Mouse (Mus musculus) liver, embryonic 13.5 days (tissue): Measurements from ENCODE around the gene Ankrd33. TPM values are rescaled to one million over a fixed set of nuclear protein-coding genes. Genes with fewer than 3 reads are reported as not detected.

Experiments
- ATAC-seq: fragments of 200-750 bp; cut with Nextera tagmentation; 2 replicates; pipeline ENCODE4 v1.8.0; 2017; ENCODE audit warnings: low read depth, mild to moderate bottlenecking, moderate number of reproducible peaks, moderate library complexity
- DNase-seq: peaks from one replicate; pipeline ENCODE4 v3.0.0; 2022
- H3K27ac ChIP-seq: fragments of 300-500 bp; sonication (generic); 2 replicates; pipeline ENCODE4 v1.5.1; 2015; ENCODE audit warnings: moderate library complexity, mild to moderate bottlenecking, inconsistent platforms
- H3K27me3 ChIP-seq: fragments of 300-500 bp; sonication (generic); 2 replicates; pipeline ENCODE4 v1.6.1; 2015; ENCODE audit warnings: mild to moderate bottlenecking, inconsistent platforms
- H3K36me3 ChIP-seq: fragments of 300-500 bp; sonication (generic); 2 replicates; pipeline ENCODE4 v1.6.1; 2015; ENCODE audit warnings: mild to moderate bottlenecking, inconsistent platforms
- H3K4me1 ChIP-seq: fragments of 300-500 bp; sonication (generic); replicated peaks from 2 replicates; pipeline ENCODE4 v1.6.1; 2015; ENCODE audit warnings: inconsistent platforms
- H3K4me2 ChIP-seq: fragments of 300-500 bp; sonication (generic); 2 replicates; pipeline ENCODE4 v1.6.1; 2015; ENCODE audit warnings: inconsistent platforms, mild to moderate bottlenecking, moderate library complexity
- H3K4me3 ChIP-seq: fragments of 300-500 bp; sonication (generic); replicated peaks from 2 replicates; pipeline ENCODE4 v1.5.1; 2015; ENCODE audit warnings: mild to moderate bottlenecking, inconsistent platforms
- H3K9ac ChIP-seq: fragments of 300-500 bp; sonication (generic); 2 replicates; pipeline ENCODE4 v1.6.1; 2015; ENCODE audit warnings: mild to moderate bottlenecking, inconsistent platforms
- H3K9me3 ChIP-seq: fragments of 300-500 bp; sonication (generic); replicated peaks from 2 replicates; pipeline ENCODE4 v1.6.1; 2016; ENCODE audit warnings: inconsistent platforms
- WGBS: fragments of 180-500 bp; shearing (Covaris S2); methylation state at CpG from one replicate; pipeline ENCODE4 v1.1.7; 2015; ENCODE audit not compliant: insufficient replicate concordance; 5-methylcytosine and 5-hydroxymethylcytosine counted together
- polyA plus RNA-seq: library from polyadenylated mRNA; unstranded; fragments of >200 nt; fragmentation: Nextera tagmentation; extraction: Ambion mirVana; gene quantifications from 2 replicates; pipeline ENCODE4 v1.2.1, GENCODE M21; 2015

Gene Ankrd33
- polyA plus RNA-seq, 1 experiment from 2014 or later = not detected

GRCm38 (mm10) chr15:101140587-101140986 lies 25.0 kb downstream of the Ankrd33 start:
- Histone ChIP-seq H3K9ac (no peak overlapping the region), H3K36me3 (no peaks in the 10 kb centered on the region), H3K4me3 (no peak overlapping the region), H3K27ac (no peak overlapping the region), H3K4me1 (peaks cover 56% of the 10 kb centered on the region), H3K27me3 (peaks cover 24% of the 10 kb centered on the region), H3K9me3 (no peaks in the 10 kb centered on the region), H3K4me2 (0 out of 2 replicates have a peak overlapping the region, but pooled peaks have one; percentile 2)
- ATAC-seq = no peak
- WGBS = 32% methylated on average over 6 of the region's 6 CpGs
- DNase-seq = no peak

GRCm38 (mm10) chr15:101141061-101141541 lies 25.5 kb downstream of the Ankrd33 start:
- peaks cover 62% of the 10 kb centered on the region for H3K4me1 ChIP-seq
- ATAC-seq (peak; percentile 71), DNase-seq (peak; percentile 23)
- H3K9ac ChIP-seq = no peak overlapping the region
- H3K4me2 ChIP-seq = 0 out of 2 replicates have a peak overlapping the region, but pooled peaks have one; percentile 2
- WGBS = 3% methylated on average over 9 of the region's 14 CpGs
- H3K36me3 ChIP-seq = no peaks in the 10 kb centered on the region
- peaks cover 21% of the 10 kb centered on the region for H3K27me3 ChIP-seq
- no peak overlapping the region for H3K27ac ChIP-seq
- no peaks in the 10 kb centered on the region for H3K9me3 ChIP-seq
- H3K4me3 ChIP-seq = no peak overlapping the region

- peaks cover 77% of the 10 kb centered on the region for H3K4me1 ChIP-seq
Measured at GRCm38 (mm10) chr15:101142672-101143071, 27.1 kb downstream of the Ankrd33 start.

GRCm38 (mm10) chr15:101143494-101143893 lies 27.9 kb downstream of the Ankrd33 start:
- Histone ChIP-seq H3K4me2 (no peak overlapping the region), H3K4me1 (peaks cover 78% of the 10 kb centered on the region), H3K27me3 (peaks cover 26% of the 10 kb centered on the region), H3K9ac (no peak overlapping the region), H3K9me3 (no peaks in the 10 kb centered on the region), H3K4me3 (no peak overlapping the region), H3K36me3 (no peaks in the 10 kb centered on the region), H3K27ac (no peak overlapping the region)
- ATAC-seq = no peak
- WGBS = 63% methylated on average over 8 of the region's 8 CpGs
- no peak for DNase-seq

More at GRCm38 (mm10) chr15:101142672-101143071, 27.1 kb downstream of the Ankrd33 start:
- DNase-seq (no peak), ATAC-seq (no peak)
- Histone ChIP-seq H3K36me3 (no peaks in the 10 kb centered on the region), H3K27me3 (peaks cover 26% of the 10 kb centered on the region), H3K4me2 (no peak overlapping the region), H3K9ac (no peak overlapping the region), H3K9me3 (no peaks in the 10 kb centered on the region), H3K4me3 (no peak overlapping the region), H3K27ac (no peak overlapping the region)
- WGBS = 66% methylated on average over 8 of the region's 8 CpGs

- 0 out of 2 replicates have a peak overlapping the region, but pooled peaks have one; percentile 55 for H3K4me2 ChIP-seq
- no peaks in the 10 kb centered on the region for H3K36me3 ChIP-seq
- peaks cover 21% of the 10 kb centered on the region for H3K27me3 ChIP-seq
- no peak overlapping the region for H3K9ac ChIP-seq
- H3K9me3 ChIP-seq = no peaks in the 10 kb centered on the region
- 76% methylated on average over 5 of the region's 5 CpGs for WGBS
- H3K4me1 ChIP-seq = peaks cover 79% of the 10 kb centered on the region
- DNase-seq (no peak), ATAC-seq (no peak)
- H3K4me3 ChIP-seq = no peak overlapping the region
- H3K27ac ChIP-seq = no peak overlapping the region; the same call in 1 of the 2 replicates
Measured at GRCm38 (mm10) chr15:101144176-101144575, 28.6 kb downstream of the Ankrd33 start.

GRCm38 (mm10) chr15:101144779-101145178 lies 29.2 kb downstream of the Ankrd33 start:
- Histone ChIP-seq H3K4me2 (peak overlapping the region; percentile 55), H3K27ac (0 out of 2 replicates have a peak overlapping the region, but pooled peaks have one; percentile 12), H3K4me1 (peaks cover 73% of the 10 kb centered on the region), H3K4me3 (no peak overlapping the region), H3K36me3 (no peaks in the 10 kb centered on the region), H3K27me3 (peaks cover 16% of the 10 kb centered on the region), H3K9ac (no peak overlapping the region), H3K9me3 (no peaks in the 10 kb centered on the region)
- DNase-seq = no peak
- no peak for ATAC-seq
- 55% methylated on average over 8 of the region's 8 CpGs for WGBS

GRCm38 (mm10) chr15:101145424-101146099 lies 30.0 kb downstream of the Ankrd33 start:
- Histone ChIP-seq H3K36me3 (no peaks in the 10 kb centered on the region), H3K4me2 (peak overlapping the region; percentile 55), H3K27me3 (peaks cover 16% of the 10 kb centered on the region), H3K4me1 (peaks cover 65% of the 10 kb centered on the region), H3K9me3 (no peaks in the 10 kb centered on the region), H3K27ac (peak overlapping the region; percentile 34; the same call in 1 of the 2 replicates), H3K4me3 (peak overlapping the region; percentile 23), H3K9ac (no peak overlapping the region)
- peak; percentile 90 for ATAC-seq
- peak; percentile 60 for DNase-seq
- WGBS = 3% methylated on average over 19 of the region's 19 CpGs

GRCm38 (mm10) chr15:101146100-101146965 lies 30.8 kb downstream of the Ankrd33 start:
- DNase-seq = no peak
- Histone ChIP-seq H3K27me3 (peaks cover 16% of the 10 kb centered on the region), H3K36me3 (no peaks in the 10 kb centered on the region), H3K4me3 (peak overlapping the region; percentile 23; the same call in 1 of the 2 replicates), H3K9ac (no peak overlapping the region), H3K4me1 (peaks cover 60% of the 10 kb centered on the region), H3K27ac (peak overlapping the region; percentile 34; the same call in 1 of the 2 replicates), H3K9me3 (no peaks in the 10 kb centered on the region), H3K4me2 (peak overlapping the region; percentile 55)
- ATAC-seq = no peak
- WGBS = 20% methylated on average over 15 of the region's 15 CpGs

- Histone ChIP-seq H3K9ac (no peak overlapping the region), H3K9me3 (no peaks in the 10 kb centered on the region), H3K4me1 (peaks cover 59% of the 10 kb centered on the region), H3K36me3 (no peaks in the 10 kb centered on the region), H3K4me3 (no peak overlapping the region), H3K27ac (peak overlapping the region; percentile 10; the same call in 1 of the 2 replicates), H3K4me2 (peak overlapping the region; percentile 37), H3K27me3 (peaks cover 16% of the 10 kb centered on the region)
- ATAC-seq = no peak
- DNase-seq = no peak
- WGBS = 6% methylated on average over 16 of the region's 16 CpGs
Measured at GRCm38 (mm10) chr15:101147115-101147909, 31.8 kb downstream of the Ankrd33 start.

GRCm38 (mm10) chr15:101147910-101148273 lies 32.3 kb downstream of the Ankrd33 start:
- WGBS = 4% methylated on average over 6 of the region's 6 CpGs
- Histone ChIP-seq H3K27ac (peak overlapping the region; percentile 10; the same call in 1 of the 2 replicates), H3K4me1 (peaks cover 54% of the 10 kb centered on the region), H3K27me3 (peaks cover 16% of the 10 kb centered on the region), H3K9ac (no peak overlapping the region), H3K36me3 (no peaks in the 10 kb centered on the region), H3K4me2 (peak overlapping the region; percentile 37), H3K4me3 (no peak overlapping the region), H3K9me3 (no peaks in the 10 kb centered on the region)
- DNase-seq (no peak), ATAC-seq (no peak)
